In genomic region chr17:28548550-28548949, GRCm38 (mm10) we compare ENCODE assay signal across 30 mouse cellular contexts. TPM values are rescaled to one million over a fixed set of nuclear protein-coding genes. Genes with fewer than 3 reads are reported as not detected.
DNase-seq lines count a peak whose midpoint lies in the region; ATAC-seq and TF ChIP-seq lines count a peak whose summit lies in the region.
"Had no signal": no experiment of that assay in that cellular context is flagged by ENCODE, and none has a peak within 500 bp of the region (broad histone marks: within the 10 kb centered on the region; RNA-seq: fewer than 3 reads in every experiment).

No protein-coding gene starts in this region.

- no peak overlapping the region for H3K27ac ChIP-seq in stomach, embryonic 14.5 days (ENCODE audit: low read length)
- H3K27ac ChIP-seq in stomach, postnatal 0 days (replicated peaks), result no peak overlapping the region
- no peak overlapping the region for H3K27ac ChIP-seq in ES-Bruce4 (ENCODE audit: insufficient read depth, low read length)
- no peak overlapping the region for H3K27ac ChIP-seq in layer of hippocampus, adult 2 months

- no peaks in the 10 kb centered on the region for H3K79me2 ChIP-seq in myocyte (ENCODE audit: control insufficient read depth, insufficient read depth)

- WGBS in stomach, embryonic 14.5 days, result 64% methylated on average over 11 of the region's 11 CpGs
- 63% methylated on average over 11 of the region's 11 CpGs for WGBS in stomach, postnatal 0 days

- TF ChIP-seq EP300 in stomach, postnatal 0 days (optimal IDR thresholded peaks at IDR 0.05), result no peak
- TF ChIP-seq EP300 in ES-Bruce4 (IDR thresholded peaks at IDR 0.05; ENCODE audit: insufficient read depth, low read depth, low read length), result no peak

- DNase-seq in stomach, postnatal 0 days (ENCODE audit: low spot score), result no peak
- no peak for DNase-seq in natural killer cell, adult 2 months (ENCODE audit: low spot score in 2 of 2)
- no peak for DNase-seq in layer of hippocampus, adult 2 months (ENCODE audit: low spot score in 2 of 2)
- DNase-seq: adrenal gland, adult 2 months; adrenal gland, adult 8-10 months; adrenal gland, postnatal 10 days; adrenal gland, postnatal 14 days; adrenal gland, postnatal 25 days; adrenal gland, postnatal 36 days; B cell, adult 2 months; cerebellum, adult 11 months; cerebellum, adult 11-12 months; cerebellum, adult 18-20 months; cerebellum, adult 2 months had no signal

- H3K27me3 ChIP-seq in stomach, embryonic 14.5 days (ENCODE audit: control insufficient read depth, insufficient read depth, low read length), result no peaks in the 10 kb centered on the region
- no peaks in the 10 kb centered on the region for H3K27me3 ChIP-seq in stomach, postnatal 0 days (ENCODE audit: control insufficient read depth, insufficient read depth, low read length)
- H3K27me3 ChIP-seq in E14TG2a.4 (ENCODE audit: insufficient read depth, low read length) (peaks cover 18% of the 10 kb centered on the region), ES-Bruce4 (ENCODE audit: control insufficient read depth, insufficient read depth, low read length, poor library complexity, severe bottlenecking) (no peaks in the 10 kb centered on the region), myocyte (ENCODE audit: control insufficient read depth, insufficient read depth, insufficient read length) (peaks cover 26% of the 10 kb centered on the region)

- H3ac ChIP-seq in myocyte (ENCODE audit: control insufficient read depth, insufficient read length), result no peak overlapping the region

- no peak for ATAC-seq in stomach, embryonic 14.5 days (ENCODE audit: insufficient number of reproducible peaks, insufficient read depth, low FRiP score, low read depth)
- no peak for ATAC-seq in stomach, postnatal 0 days (ENCODE audit: low FRiP score, low TSS enrichment)
- no peak; the same call in 1 of the 2 replicates for ATAC-seq in erythroid progenitor cell, adult 5-6 weeks (replicated peaks; ENCODE audit: low FRiP score, poor library complexity, severe bottlenecking)
- ATAC-seq: activated CD4-positive, CD25-positive, alpha-beta regulatory T cell, adult 4 months; CD4-positive, CD25-positive, alpha-beta regulatory T cell, adult 4 months; Patski had no signal

- H3K4me3 ChIP-seq in stomach, embryonic 14.5 days (ENCODE audit: low read depth, low read length), result no peak overlapping the region
- no peak overlapping the region for H3K4me3 ChIP-seq in stomach, postnatal 0 days (ENCODE audit: low read depth, low read length)
- peak overlapping the region; percentile 54 for H3K4me3 ChIP-seq in E14TG2a.4 (replicated peaks; ENCODE audit: low read length)
- H3K4me3 ChIP-seq in ES-Bruce4 (ENCODE audit: low read depth, low read length), result no peak overlapping the region
- no peak overlapping the region for H3K4me3 ChIP-seq in myocyte
- no peak overlapping the region for H3K4me3 ChIP-seq in layer of hippocampus, adult 2 months

- H3K4me1 ChIP-seq in stomach, embryonic 14.5 days (ENCODE audit: control insufficient read depth, insufficient read depth, low read length), result no peaks in the 10 kb centered on the region
- no peaks in the 10 kb centered on the region for H3K4me1 ChIP-seq in stomach, postnatal 0 days (replicated peaks; ENCODE audit: control insufficient read depth, insufficient read depth)
- H3K4me1 ChIP-seq in E14TG2a.4 (replicated peaks; ENCODE audit: low read depth, low read length) (peaks cover 54% of the 10 kb centered on the region), ES-Bruce4 (ENCODE audit: control insufficient read depth, insufficient read depth, low read length) (peaks cover 4% of the 10 kb centered on the region)

- TF ChIP-seq POLR2A in ES-Bruce4 (IDR thresholded peaks at IDR 0.05; ENCODE audit: insufficient read depth, low read length), result no peak
- no peak for TF ChIP-seq POLR2A in myocyte (IDR thresholded peaks at IDR 0.05; ENCODE audit: insufficient read length, low read depth)

- no peaks in the 10 kb centered on the region for H3K36me3 ChIP-seq in stomach, embryonic 14.5 days (ENCODE audit: control insufficient read depth, insufficient read depth, low read length)
- no peaks in the 10 kb centered on the region for H3K36me3 ChIP-seq in stomach, postnatal 0 days (ENCODE audit: control insufficient read depth, insufficient read depth, low read length)
- H3K36me3 ChIP-seq in E14TG2a.4 (ENCODE audit: insufficient read depth, low read length) (no peaks in the 10 kb centered on the region), ES-Bruce4 (ENCODE audit: control insufficient read depth, insufficient read depth, low read length, poor library complexity, severe bottlenecking) (no peaks in the 10 kb centered on the region), myocyte (ENCODE audit: control insufficient read depth, insufficient read depth) (no peaks in the 10 kb centered on the region)
- H3K36me3 ChIP-seq: G1E had no signal

- no peaks in the 10 kb centered on the region for H3K9me3 ChIP-seq in stomach, embryonic 14.5 days (ENCODE audit: control insufficient read depth, low read depth, low read length)
- H3K9me3 ChIP-seq in stomach, postnatal 0 days (ENCODE audit: control insufficient read depth, low read length), result no peaks in the 10 kb centered on the region
- H3K9me3 ChIP-seq in E14TG2a.4 (ENCODE audit: low read length) (0 out of 2 replicates have a peak, but pooled peaks cover 4% of the 10 kb centered on the region), ES-Bruce4 (replicated peaks; ENCODE audit: control insufficient read depth, insufficient read depth, low read length, poor library complexity, severe bottlenecking) (no peaks in the 10 kb centered on the region)
- H3K9me3 ChIP-seq: G1E had no signal

- no peak for TF ChIP-seq CTCF in stomach, postnatal 0 days (IDR thresholded peaks at IDR 0.05; ENCODE audit: low read depth)
- TF ChIP-seq CTCF in E14TG2a.4 (conservative IDR thresholded peaks at IDR 0.05; ENCODE audit: low read length) (no peak), ES-Bruce4 (IDR thresholded peaks at IDR 0.05; ENCODE audit: low read depth, low read length) (no peak)
- no peak for TF ChIP-seq CTCF in layer of hippocampus, adult 2 months (conservative IDR thresholded peaks at IDR 0.05)

- 0 out of 2 replicates have a peak overlapping the region, but pooled peaks have one; percentile 3 for H3K9ac ChIP-seq in stomach, embryonic 14.5 days (replicated peaks; ENCODE audit: low read depth, low read length)
- H3K9ac ChIP-seq in stomach, postnatal 0 days (ENCODE audit: low read length), result no peak overlapping the region
- H3K9ac ChIP-seq in ES-Bruce4 (ENCODE audit: low read depth, poor library complexity, severe bottlenecking), result peak overlapping the region; percentile 7; the same call in 1 of the 2 replicates

- H3K4me2 ChIP-seq in stomach, embryonic 14.5 days (replicated peaks; ENCODE audit: low read depth, low read length), result no peak overlapping the region
- no peak overlapping the region for H3K4me2 ChIP-seq in stomach, postnatal 0 days (replicated peaks; ENCODE audit: low read depth)
- H3K4me2 ChIP-seq in myocyte (ENCODE audit: low read depth), result no peak overlapping the region

RNA-seq across cellular contexts. Expression of gene Clpsl2, which starts 0.7 kb away (rescaled TPM):
- polyA plus RNA-seq in stomach, embryonic 14.5 days (2014; fragmentation: Nextera tagmentation; extraction: Ambion mirVana), result not detected in 2 replicates
- not detected in 2 replicates for polyA plus RNA-seq in stomach, postnatal 0 days (2015; fragmentation: Nextera tagmentation; extraction: Ambion mirVana)
- not detected in 2 replicates for polyA plus RNA-seq in ES-Bruce4 (2011; ENCODE audit: insufficient read depth, insufficient read length, low read depth, missing spikeins)
- not detected for polyA plus RNA-seq in myocyte (2012; fragmentation: generic; extraction: Trizol)
- not detected in 2 replicates for total RNA-seq in erythroid progenitor cell, adult 5-6 weeks (2015; ENCODE audit: low replicate concordance)
- not detected in 2 replicates for total RNA-seq in erythroid progenitor cell, adult 5-6 weeks (2017; ENCODE audit: low replicate concordance)
- total RNA-seq in layer of hippocampus, adult 2 months (2021), result not detected
- total RNA-seq: adrenal gland, adult 18-20 months; adrenal gland, adult 2 months; adrenal gland, adult 8-10 months; adrenal gland, postnatal 10 days; adrenal gland, postnatal 14 days; adrenal gland, postnatal 25 days; adrenal gland, postnatal 36 days; adrenal gland, postnatal 4 days; CH12.LX; ES-E14; G1E; MEL had no signal
- polyA plus RNA-seq: activated CD4-positive, CD25-positive, alpha-beta regulatory T cell, adult 4 months; adrenal gland, adult 2 months; C2C12; CD4-positive, CD25-positive, alpha-beta regulatory T cell, adult 4 months; cerebellum, adult 2 months; G1E; Patski had no signal

RNA-seq across cellular contexts. Expression of gene Clps, which starts 12.0 kb away (rescaled TPM):
- polyA plus RNA-seq in stomach, embryonic 14.5 days (2014; fragmentation: Nextera tagmentation; extraction: Ambion mirVana), result 47.2 and 236 TPM in 2 replicates
- polyA plus RNA-seq in stomach, postnatal 0 days (2015; fragmentation: Nextera tagmentation; extraction: Ambion mirVana), result 1,789 and 1,944 TPM in 2 replicates
- not detected in 2 replicates for polyA plus RNA-seq in ES-Bruce4 (2011; ENCODE audit: insufficient read depth, insufficient read length, low read depth, missing spikeins)
- polyA plus RNA-seq in myocyte (2012; fragmentation: generic; extraction: Trizol), result not detected
- not detected in 2 replicates for total RNA-seq in erythroid progenitor cell, adult 5-6 weeks (2015; ENCODE audit: low replicate concordance)
- total RNA-seq in erythroid progenitor cell, adult 5-6 weeks (2017; ENCODE audit: low replicate concordance), result not detected in 2 replicates
- total RNA-seq in layer of hippocampus, adult 2 months (2021), result not detected
- total RNA-seq: adrenal gland, adult 18-20 months; adrenal gland, adult 2 months; adrenal gland, adult 8-10 months; adrenal gland, postnatal 10 days; adrenal gland, postnatal 14 days; adrenal gland, postnatal 25 days; adrenal gland, postnatal 36 days; CH12.LX; G1E; MEL had no signal
- polyA plus RNA-seq: activated CD4-positive, CD25-positive, alpha-beta regulatory T cell, adult 4 months; brain, embryonic 14.5 days; C2C12; CD4-positive, CD25-positive, alpha-beta regulatory T cell, adult 4 months; G1E; Patski had no signal

RNA-seq across cellular contexts. Expression of gene Armc12, which starts 17.9 kb away (rescaled TPM):
- not detected in 2 replicates for polyA plus RNA-seq in stomach, embryonic 14.5 days (2014; fragmentation: Nextera tagmentation; extraction: Ambion mirVana)
- polyA plus RNA-seq in stomach, postnatal 0 days (2015; fragmentation: Nextera tagmentation; extraction: Ambion mirVana), result not detected in 2 replicates
- polyA plus RNA-seq in ES-Bruce4 (2011; ENCODE audit: insufficient read depth, insufficient read length, low read depth, missing spikeins) (not detected in 2 replicates), myocyte (2012; fragmentation: generic; extraction: Trizol) (not detected)
- total RNA-seq in erythroid progenitor cell, adult 5-6 weeks (2015; ENCODE audit: low replicate concordance), result not detected in 2 replicates
- total RNA-seq in erythroid progenitor cell, adult 5-6 weeks (2017; ENCODE audit: low replicate concordance), result not detected in 2 replicates
- total RNA-seq in layer of hippocampus, adult 2 months (2021), result not detected
- total RNA-seq: adrenal gland, adult 18-20 months; adrenal gland, adult 2 months; adrenal gland, adult 8-10 months; adrenal gland, postnatal 10 days; adrenal gland, postnatal 14 days; adrenal gland, postnatal 25 days; adrenal gland, postnatal 36 days; CH12.LX; ES-E14; G1E; MEL had no signal
- polyA plus RNA-seq: activated CD4-positive, CD25-positive, alpha-beta regulatory T cell, adult 4 months; adrenal gland, adult 2 months; C2C12; CD4-positive, CD25-positive, alpha-beta regulatory T cell, adult 4 months; cerebellum, adult 2 months; G1E; Patski had no signal

RNA-seq across cellular contexts. Expression of gene Lhfpl5, which starts 26.9 kb away (rescaled TPM):
- 1.5 TPM in 2 replicates for polyA plus RNA-seq in stomach, embryonic 14.5 days (2014; fragmentation: Nextera tagmentation; extraction: Ambion mirVana)
- polyA plus RNA-seq in stomach, postnatal 0 days (2015; fragmentation: Nextera tagmentation; extraction: Ambion mirVana), result 0.98 and 1.2 TPM in 2 replicates
- polyA plus RNA-seq in ES-Bruce4 (2011; ENCODE audit: insufficient read depth, insufficient read length, low read depth, missing spikeins), result not detected in 2 replicates
- 0.04 TPM for polyA plus RNA-seq in myocyte (2012; fragmentation: generic; extraction: Trizol)
- not detected in 2 replicates for total RNA-seq in erythroid progenitor cell, adult 5-6 weeks (2015; ENCODE audit: low replicate concordance)
- not detected in 2 replicates for total RNA-seq in erythroid progenitor cell, adult 5-6 weeks (2017; ENCODE audit: low replicate concordance)
- 1 to 10 TPM; 3.7 to 5.4 TPM for total RNA-seq in layer of hippocampus, adult 2 months (2021)
- total RNA-seq: G1E, MEL had no signal
- polyA plus RNA-seq: G1E had no signal

RNA-seq across cellular contexts. Expression of gene Fkbp5, which starts 31.2 kb away (rescaled TPM):
- 7.1 TPM in 2 replicates for polyA plus RNA-seq in stomach, embryonic 14.5 days (2014; fragmentation: Nextera tagmentation; extraction: Ambion mirVana)
- polyA plus RNA-seq in stomach, postnatal 0 days (2015; fragmentation: Nextera tagmentation; extraction: Ambion mirVana), result 9.2 and 11.8 TPM in 2 replicates
- polyA plus RNA-seq in ES-Bruce4 (2011; ENCODE audit: insufficient read depth, insufficient read length, low read depth, missing spikeins), result 60.2 and 67.1 TPM in 2 replicates
- polyA plus RNA-seq in myocyte (2012; fragmentation: generic; extraction: Trizol), result 11.6 TPM
- 5.9 and 6.8 TPM in 2 replicates for total RNA-seq in erythroid progenitor cell, adult 5-6 weeks (2015; ENCODE audit: low replicate concordance)
- 7.6 and 10.6 TPM in 2 replicates for total RNA-seq in erythroid progenitor cell, adult 5-6 weeks (2017; ENCODE audit: low replicate concordance)
- 10 to 100 TPM; 80.8 to 90.5 TPM for total RNA-seq in layer of hippocampus, adult 2 months (2021)

Comparison
In these comparisons a context has a peak if more than half of its experiments do, and no peak if none do; other contexts are left out.
1. RNA of gene Clps, which starts 12.0 kb away (polyA plus RNA-seq): 1,789 to 1,944 TPM in stomach, postnatal 0 days and 47.2 to 236 TPM in stomach, embryonic 14.5 days; not detected in ES-Bruce4 and not detected in myocyte (single experiment); every median in the first group is over 10 times any median in the second.